Mouse (Mus musculus): ENCODE data around the gene Cpt1c. TPM values are rescaled to one million over a fixed set of nuclear protein-coding genes. Genes with fewer than 3 reads are reported as not detected.
A peak's percentile ranks its signal among the peaks of the same experiment; 100 is the strongest.

The Cpt1c gene
- polyA plus RNA-seq, 1 experiment from 2014 or later = 11.1 TPM

DNA sequence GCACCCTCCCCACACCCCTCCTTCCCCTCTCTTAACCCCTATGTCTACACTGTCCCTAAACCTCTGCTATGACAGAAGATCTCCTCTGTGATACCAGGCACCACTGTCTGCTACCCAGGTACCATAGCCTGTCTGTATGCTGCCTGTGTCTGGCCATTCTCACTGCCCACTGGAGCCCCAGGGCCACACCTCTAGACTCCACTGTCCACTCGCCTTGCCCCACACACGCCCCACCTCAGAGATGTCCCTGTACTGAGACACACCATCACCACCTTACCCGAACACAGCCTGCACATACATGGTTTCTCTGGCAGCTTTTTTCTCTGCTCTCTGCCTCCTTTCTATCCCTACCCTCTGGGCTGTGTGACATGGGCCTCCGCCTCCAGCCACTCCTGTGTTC lies 57.8 kb downstream of the Cpt1c start:
- WGBS = 88% methylated on average over 4 of the region's 4 CpGs
- ATAC-seq (ENCODE audit: insufficient number of reproducible peaks, insufficient read depth, low FRiP score, low read depth) = no peak
- Histone ChIP-seq H3K4me2 (ENCODE audit: low read length) (no peak overlapping the region), H3K9me3 (ENCODE audit: control insufficient read depth, low read length) (no peaks in the 10 kb centered on the region), H3K36me3 (ENCODE audit: control insufficient read depth, insufficient read depth, low read length) (peaks cover 63% of the 10 kb centered on the region), H3K27ac (replicated peaks in 1 of 2; ENCODE audit: control insufficient read depth in 1 of 2, insufficient read depth in 1 of 2, low read depth in 2 of 2, low read length in 2 of 2) (no peak overlapping the region), H3K4me3 (ENCODE audit: control insufficient read depth in 1 of 2, insufficient read depth in 1 of 2, low read depth in 1 of 2, low read length in 2 of 2) (no peak overlapping the region), H3K9ac (ENCODE audit: low read length) (no peak overlapping the region), H3K27me3 (ENCODE audit: control insufficient read depth, insufficient read depth, low read length) (no peaks in the 10 kb centered on the region), H3K4me1 (ENCODE audit: control insufficient read depth in 2 of 2, insufficient read depth in 2 of 2, low read length in 2 of 2) (peaks cover 7 to 20% of the 10 kb centered on the region in 2 experiments)

- peaks cover 65% of the 10 kb centered on the region for H3K36me3 ChIP-seq (ENCODE audit: control insufficient read depth, insufficient read depth, low read length)
- no peak overlapping the region for H3K4me2 ChIP-seq (ENCODE audit: low read length)
- H3K9me3 ChIP-seq (ENCODE audit: control insufficient read depth, low read length) = no peaks in the 10 kb centered on the region
- H3K4me1 ChIP-seq (ENCODE audit: control insufficient read depth in 2 of 2, insufficient read depth in 2 of 2, low read length in 2 of 2) = peaks cover 7 to 20% of the 10 kb centered on the region in 2 experiments
- no peak for ATAC-seq (ENCODE audit: insufficient number of reproducible peaks, insufficient read depth, low FRiP score, low read depth)
- no peaks in the 10 kb centered on the region for H3K27me3 ChIP-seq (ENCODE audit: control insufficient read depth, insufficient read depth, low read length)
- H3K9ac ChIP-seq (ENCODE audit: low read length) = no peak overlapping the region
- no peak overlapping the region for H3K4me3 ChIP-seq (ENCODE audit: control insufficient read depth in 1 of 2, insufficient read depth in 1 of 2, low read depth in 1 of 2, low read length in 2 of 2)
- no peak overlapping the region for H3K27ac ChIP-seq (replicated peaks in 1 of 2; ENCODE audit: control insufficient read depth in 1 of 2, insufficient read depth in 1 of 2, low read depth in 2 of 2, low read length in 2 of 2)
- 85% methylated on average over 6 of the region's 6 CpGs for WGBS
These were observed 58.5 kb downstream of the Cpt1c start for GRCm38 (mm10) chr7:44916191-44916590.

- Histone ChIP-seq H3K36me3 (ENCODE audit: control insufficient read depth, insufficient read depth, low read length) (peaks cover 67% of the 10 kb centered on the region), H3K4me3 (ENCODE audit: control insufficient read depth in 1 of 2, insufficient read depth in 1 of 2, low read depth in 1 of 2, low read length in 2 of 2) (no peak overlapping the region), H3K4me1 (ENCODE audit: control insufficient read depth in 2 of 2, insufficient read depth in 2 of 2, low read length in 2 of 2) (peaks cover 7 to 20% of the 10 kb centered on the region in 2 experiments), H3K9me3 (ENCODE audit: control insufficient read depth, low read length) (no peaks in the 10 kb centered on the region), H3K27me3 (ENCODE audit: control insufficient read depth, insufficient read depth, low read length) (no peaks in the 10 kb centered on the region), H3K27ac (replicated peaks in 1 of 2; ENCODE audit: control insufficient read depth in 1 of 2, insufficient read depth in 1 of 2, low read depth in 2 of 2, low read length in 2 of 2) (no peak overlapping the region), H3K9ac (ENCODE audit: low read length) (no peak overlapping the region), H3K4me2 (ENCODE audit: low read length) (no peak overlapping the region)
- no peak for ATAC-seq (ENCODE audit: insufficient number of reproducible peaks, insufficient read depth, low FRiP score, low read depth)
- 90% methylated on average over 9 of the region's 9 CpGs for WGBS
These were observed 59.3 kb downstream of the Cpt1c start for GRCm38 (mm10) chr7:44915314-44915713.

DNA sequence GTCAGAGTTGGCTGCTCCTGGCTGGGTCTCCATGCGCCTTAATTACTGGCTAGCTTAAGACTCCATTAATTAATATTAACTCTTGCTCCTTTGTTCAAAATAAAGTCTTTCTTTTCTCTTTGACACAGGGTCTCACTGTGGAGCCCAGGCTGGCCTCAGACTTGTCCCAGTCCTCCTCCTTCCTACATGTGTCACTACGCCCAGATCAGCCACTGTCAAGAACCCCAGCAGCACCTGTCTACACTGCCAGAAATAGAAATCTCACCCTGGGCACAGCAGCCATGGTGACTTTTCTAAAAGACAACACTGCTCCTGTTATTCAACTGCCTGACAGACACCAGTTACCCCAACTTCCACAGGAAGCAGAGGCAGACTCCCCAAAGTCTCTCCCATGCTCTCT lies 60.3 kb downstream of the Cpt1c start:
- Histone ChIP-seq H3K9me3 (ENCODE audit: control insufficient read depth, low read length) (no peaks in the 10 kb centered on the region), H3K27ac (replicated peaks in 1 of 2; ENCODE audit: control insufficient read depth in 1 of 2, insufficient read depth in 1 of 2, low read depth in 2 of 2, low read length in 2 of 2) (peak overlapping the region; percentile 35 to 37; a peak in 2 of 4 replicates), H3K4me1 (ENCODE audit: control insufficient read depth in 2 of 2, insufficient read depth in 2 of 2, low read length in 2 of 2) (peaks cover 7 to 20% of the 10 kb centered on the region in 2 experiments), H3K36me3 (ENCODE audit: control insufficient read depth, insufficient read depth, low read length) (peaks cover 72% of the 10 kb centered on the region), H3K27me3 (ENCODE audit: control insufficient read depth, insufficient read depth, low read length) (no peaks in the 10 kb centered on the region), H3K4me2 (ENCODE audit: low read length) (no peak overlapping the region), H3K9ac (ENCODE audit: low read length) (no peak overlapping the region), H3K4me3 (ENCODE audit: control insufficient read depth in 1 of 2, insufficient read depth in 1 of 2, low read depth in 1 of 2, low read length in 2 of 2) (no peak overlapping the region)
- no peak for ATAC-seq (ENCODE audit: insufficient number of reproducible peaks, insufficient read depth, low FRiP score, low read depth)
- 77% methylated on average over 2 of the region's 2 CpGs for WGBS

Small RNAs within 50 kb of the gene (microRNA-seq; reads per million reads assigned to microRNA genes)
- gene Mir7054 = not detected

Other genes with a start within 250 kb of the Cpt1c start
- 30.9 and 36.1 TPM in 2 replicates for gene Vrk3, start 226.4 kb downstream of the Cpt1c start, polyA plus RNA-seq (2014; fragmentation: Nextera tagmentation; extraction: Ambion mirVana)
- gene Zfp473, start 223.8 kb downstream of the Cpt1c start, polyA plus RNA-seq (2014; fragmentation: Nextera tagmentation; extraction: Ambion mirVana) = 0.51 and 0.61 TPM in 2 replicates
- 41.5 and 41.7 TPM in 2 replicates for gene Nup62, start 158.8 kb downstream of the Cpt1c start, polyA plus RNA-seq (2014; fragmentation: Nextera tagmentation; extraction: Ambion mirVana)
- gene Il4i1, start 158.5 kb downstream of the Cpt1c start, polyA plus RNA-seq (2014; fragmentation: Nextera tagmentation; extraction: Ambion mirVana) = 0.77 and 0.91 TPM in 2 replicates
- 1.8 and 1.9 TPM in 2 replicates for gene Atf5, start 158.2 kb downstream of the Cpt1c start, polyA plus RNA-seq (2014; fragmentation: Nextera tagmentation; extraction: Ambion mirVana)
- 33.4 and 61.6 TPM in 2 replicates for gene Akt1s1, start 125.9 kb downstream of the Cpt1c start, polyA plus RNA-seq (2014; fragmentation: Nextera tagmentation; extraction: Ambion mirVana)
- 44.5 and 53.5 TPM in 2 replicates for gene Tbc1d17, start 125.8 kb downstream of the Cpt1c start, polyA plus RNA-seq (2014; fragmentation: Nextera tagmentation; extraction: Ambion mirVana)
- 19.4 and 22.7 TPM in 2 replicates for gene Pnkp, start 117.7 kb downstream of the Cpt1c start, polyA plus RNA-seq (2014; fragmentation: Nextera tagmentation; extraction: Ambion mirVana)
- 279 and 310 TPM in 2 replicates for gene Ptov1, start 105.1 kb downstream of the Cpt1c start, polyA plus RNA-seq (2014; fragmentation: Nextera tagmentation; extraction: Ambion mirVana)
- 52.6 and 59.5 TPM in 2 replicates for gene Med25, start 82.1 kb downstream of the Cpt1c start, polyA plus RNA-seq (2014; fragmentation: Nextera tagmentation; extraction: Ambion mirVana)
- gene Fuz, start 78.8 kb downstream of the Cpt1c start, polyA plus RNA-seq (2014; fragmentation: Nextera tagmentation; extraction: Ambion mirVana) = 11.9 and 14.5 TPM in 2 replicates
- gene Ap2a1, start 45.4 kb downstream of the Cpt1c start, polyA plus RNA-seq (2014; fragmentation: Nextera tagmentation; extraction: Ambion mirVana) = 54.0 and 58.8 TPM in 2 replicates
- not detected in 2 replicates for gene Tsks, start 31.6 kb downstream of the Cpt1c start, polyA plus RNA-seq (2014; fragmentation: Nextera tagmentation; extraction: Ambion mirVana)
- gene Prmt1, start 11.7 kb upstream of the Cpt1c start, polyA plus RNA-seq (2014; fragmentation: Nextera tagmentation; extraction: Ambion mirVana) = 134 and 145 TPM in 2 replicates
- gene Irf3, start 22.8 kb upstream of the Cpt1c start, polyA plus RNA-seq (2014; fragmentation: Nextera tagmentation; extraction: Ambion mirVana) = 57.6 and 60.9 TPM in 2 replicates
- gene Bcl2l12, start 23.9 kb upstream of the Cpt1c start, polyA plus RNA-seq (2014; fragmentation: Nextera tagmentation; extraction: Ambion mirVana) = 34.7 and 35.4 TPM in 2 replicates
- gene Scaf1, start 41.5 kb upstream of the Cpt1c start, polyA plus RNA-seq (2014; fragmentation: Nextera tagmentation; extraction: Ambion mirVana) = 36.2 and 36.8 TPM in 2 replicates
- gene Rras, start 43.1 kb upstream of the Cpt1c start, polyA plus RNA-seq (2014; fragmentation: Nextera tagmentation; extraction: Ambion mirVana) = 98.6 and 108 TPM in 2 replicates
- 6.7 and 8.7 TPM in 2 replicates for gene Prr12, start 78.0 kb upstream of the Cpt1c start, polyA plus RNA-seq (2014; fragmentation: Nextera tagmentation; extraction: Ambion mirVana)
- gene Nosip, start 87.6 kb upstream of the Cpt1c start, polyA plus RNA-seq (2014; fragmentation: Nextera tagmentation; extraction: Ambion mirVana) = 48.5 and 53.8 TPM in 2 replicates
- 13.4 and 14.5 TPM in 2 replicates for gene Prrg2, start 87.8 kb upstream of the Cpt1c start, polyA plus RNA-seq (2014; fragmentation: Nextera tagmentation; extraction: Ambion mirVana)
- 218 and 262 TPM in 2 replicates for gene Rcn3, start 117.4 kb upstream of the Cpt1c start, polyA plus RNA-seq (2014; fragmentation: Nextera tagmentation; extraction: Ambion mirVana)
- gene Fcgrt, start 129.0 kb upstream of the Cpt1c start, polyA plus RNA-seq (2014; fragmentation: Nextera tagmentation; extraction: Ambion mirVana) = 50.5 and 53.8 TPM in 2 replicates
- gene Rps11, start 149.6 kb upstream of the Cpt1c start, polyA plus RNA-seq (2014; fragmentation: Nextera tagmentation; extraction: Ambion mirVana) = 1,053 and 1,103 TPM in 2 replicates
- 878 and 918 TPM in 2 replicates for gene Rpl13a, start 153.9 kb upstream of the Cpt1c start, polyA plus RNA-seq (2014; fragmentation: Nextera tagmentation; extraction: Ambion mirVana)
- gene Gm45713, start 161.4 kb upstream of the Cpt1c start, polyA plus RNA-seq (2014; fragmentation: Nextera tagmentation; extraction: Ambion mirVana) = 0.34 and 0.58 TPM in 2 replicates
- 1.3 and 1.4 TPM in 2 replicates for gene Flt3l, start 161.6 kb upstream of the Cpt1c start, polyA plus RNA-seq (2014; fragmentation: Nextera tagmentation; extraction: Ambion mirVana)
- gene Pih1d1, start 179.5 kb upstream of the Cpt1c start, polyA plus RNA-seq (2014; fragmentation: Nextera tagmentation; extraction: Ambion mirVana) = 86.3 and 94.5 TPM in 2 replicates
- gene Aldh16a1, start 179.7 kb upstream of the Cpt1c start, polyA plus RNA-seq (2014; fragmentation: Nextera tagmentation; extraction: Ambion mirVana) = 27.8 and 31.2 TPM in 2 replicates
- 5.3 and 7.8 TPM in 2 replicates for gene Slc17a7, start 189.1 kb upstream of the Cpt1c start, polyA plus RNA-seq (2014; fragmentation: Nextera tagmentation; extraction: Ambion mirVana)
- gene Gfy, start 204.7 kb upstream of the Cpt1c start, polyA plus RNA-seq (2014; fragmentation: Nextera tagmentation; extraction: Ambion mirVana) = not detected in 2 replicates
- 0.61 TPM in 1 of 2 replicates, not detected in the other for gene Pth2, start 206.1 kb upstream of the Cpt1c start, polyA plus RNA-seq (2014; fragmentation: Nextera tagmentation; extraction: Ambion mirVana)
- 0.32 and 0.54 TPM in 2 replicates for gene Ccdc155, start 230.0 kb upstream of the Cpt1c start, polyA plus RNA-seq (2014; fragmentation: Nextera tagmentation; extraction: Ambion mirVana)
- gene Dkkl1, start 237.3 kb upstream of the Cpt1c start, polyA plus RNA-seq (2014; fragmentation: Nextera tagmentation; extraction: Ambion mirVana) = 0.65 and 1.7 TPM in 2 replicates
- 106 and 111 TPM in 2 replicates for gene Tead2, start 240.9 kb upstream of the Cpt1c start, polyA plus RNA-seq (2014; fragmentation: Nextera tagmentation; extraction: Ambion mirVana)